Mouse (Mus musculus): ENCODE results near the gene Fastkd5.

The Fastkd5 gene

GRCm38 (mm10) chr2:130634006-130634738 lies 4.3 kb upstream of the Fastkd5 start:
- peak; percentile 84 for DNase-seq

GRCm38 (mm10) chr2:130632887-130633675 lies 3.3 kb upstream of the Fastkd5 start:
- no peak for DNase-seq

- DNase-seq: no peak
These were observed 2.6 kb upstream of the Fastkd5 start for GRCm38 (mm10) chr2:130632416-130632815.

GRCm38 (mm10) chr2:130629080-130629838 lies 568 bp downstream of the Fastkd5 start:
- no peak for DNase-seq

- no peak for DNase-seq
These were observed 1.4 kb downstream of the Fastkd5 start for GRCm38 (mm10) chr2:130628424-130628823.

GRCm38 (mm10) chr2:130618972-130619371 lies 10.9 kb downstream of the Fastkd5 start:
- no peak for DNase-seq

- DNase-seq: peak; percentile 30
These were observed 16.7 kb downstream of the Fastkd5 start for GRCm38 (mm10) chr2:130613091-130613490.

- no peak for DNase-seq
These were observed 27.6 kb downstream of the Fastkd5 start for GRCm38 (mm10) chr2:130602195-130602594.

GRCm38 (mm10) chr2:130598399-130598798 lies 31.4 kb downstream of the Fastkd5 start:
- no peak for DNase-seq

GRCm38 (mm10) chr2:130597601-130598010 lies 32.2 kb downstream of the Fastkd5 start:
- peak; percentile 32 for DNase-seq

- no peak for DNase-seq
These were observed 34.2 kb downstream of the Fastkd5 start for GRCm38 (mm10) chr2:130595596-130595995.

GRCm38 (mm10) chr2:130591016-130591415 lies 38.8 kb downstream of the Fastkd5 start:
- DNase-seq: no peak

GRCm38 (mm10) chr2:130589761-130590160 lies 40.1 kb downstream of the Fastkd5 start:
- no peak for DNase-seq

- DNase-seq: no peak
These were observed 40.7 kb downstream of the Fastkd5 start for GRCm38 (mm10) chr2:130589157-130589556.

GRCm38 (mm10) chr2:130588373-130588772 lies 41.5 kb downstream of the Fastkd5 start:
- no peak for DNase-seq

- no peak for DNase-seq
These were observed 43.8 kb downstream of the Fastkd5 start for GRCm38 (mm10) chr2:130586016-130586415.

- DNase-seq: no peak
These were observed 45.8 kb downstream of the Fastkd5 start for GRCm38 (mm10) chr2:130583902-130584560.

- no peak for DNase-seq
These were observed 47.3 kb downstream of the Fastkd5 start, which contains the start of gene Avp for GRCm38 (mm10) chr2:130582552-130582951. TSS of gene Avp (minus strand) at chr2:130582554.

- no peak for DNase-seq
These were observed 48.6 kb downstream of the Fastkd5 start for GRCm38 (mm10) chr2:130581201-130581600.

GRCm38 (mm10) chr2:130579791-130580190 lies 50.0 kb downstream of the Fastkd5 start:
- no peak for DNase-seq

- peak; percentile 62 for DNase-seq
These were observed 51.7 kb downstream of the Fastkd5 start for GRCm38 (mm10) chr2:130578148-130578547.

- no peak for DNase-seq
These were observed 52.2 kb downstream of the Fastkd5 start for GRCm38 (mm10) chr2:130577632-130578031.

- no peak for DNase-seq
These were observed 52.8 kb downstream of the Fastkd5 start for GRCm38 (mm10) chr2:130577021-130577420.
